Mouse (Mus musculus) myocyte (in vitro differentiated cells): Measurements from ENCODE around the gene Gsta2. TPM values are rescaled to one million over a fixed set of nuclear protein-coding genes. Genes with fewer than 3 reads are reported as not detected.

ENCODE experiments used
- H3K27me3 ChIP-seq: one replicate; pipeline ENCODE4 v1.6.1; 2011; ENCODE audit not compliant: control insufficient read depth, insufficient read depth, insufficient read length
- H3K36me3 ChIP-seq: one replicate; pipeline ENCODE4 v1.6.1; 2011; ENCODE audit not compliant: control insufficient read depth, insufficient read depth
- H3K4me2 ChIP-seq: one replicate; pipeline ENCODE4 v1.6.1; 2011; ENCODE audit warnings: low read depth, control low read depth
- H3K4me3 ChIP-seq: one replicate; pipeline ENCODE4 v1.5.1; 2011; ENCODE audit warnings: mild to moderate bottlenecking, control low read depth, moderate library complexity
- H3K79me2 ChIP-seq: one replicate; pipeline ENCODE4 v1.6.1; 2011; ENCODE audit not compliant: control insufficient read depth, insufficient read depth
- H3ac ChIP-seq: one replicate; pipeline ENCODE4 v1.6.1; 2011; ENCODE audit not compliant: control insufficient read depth, insufficient read length
- CEBPB ChIP-seq: IDR thresholded peaks from 2 replicates; pipeline ENCODE4 v1.6.1; 2011; ENCODE audit warnings: mild to moderate bottlenecking, moderate library complexity; ENCODE audit not compliant: poor library complexity, insufficient read depth, severe bottlenecking
- E2F4 ChIP-seq: IDR thresholded peaks from one replicate; pipeline ENCODE4 v1.6.1; 2011; ENCODE audit warnings: mild to moderate bottlenecking, control low read depth, moderate library complexity; ENCODE audit not compliant: insufficient read depth
- MAX ChIP-seq: IDR thresholded peaks from one replicate; pipeline ENCODE4 v1.6.1; 2011; ENCODE audit warnings: low read depth, mild to moderate bottlenecking, control low read depth
- MYOD1 ChIP-seq, 3 experiments: IDR thresholded peaks; one replicate each; pipeline ENCODE4 v1.6.1; 2011; ENCODE audit warnings: control low read depth in 2 of 3, low read depth in 2 of 3, mild to moderate bottlenecking in 2 of 3, moderate library complexity in 1 of 3; ENCODE audit not compliant: insufficient read length in 2 of 3, control insufficient read depth in 1 of 3
- MYOG ChIP-seq, 3 experiments: IDR thresholded peaks; one replicate each; pipeline ENCODE4 v1.6.1; 2011; ENCODE audit warnings: control low read depth in 2 of 3, low read depth in 2 of 3, mild to moderate bottlenecking in 2 of 3; ENCODE audit not compliant: insufficient read length in 2 of 3, control insufficient read depth in 1 of 3, insufficient read depth in 1 of 3
- POLR2A ChIP-seq: IDR thresholded peaks from one replicate; pipeline ENCODE4 v1.6.1; 2011; ENCODE audit warnings: low read depth, mild to moderate bottlenecking, control low read depth, moderate library complexity; ENCODE audit not compliant: insufficient read length
- POLR2AphosphoS2 ChIP-seq: IDR thresholded peaks from one replicate; pipeline ENCODE4 v1.6.1; 2011; ENCODE audit warnings: low read depth, control low read depth; ENCODE audit not compliant: insufficient read length
- REST ChIP-seq: IDR thresholded peaks from one replicate; pipeline ENCODE4 v1.6.1; 2011; ENCODE audit warnings: mild to moderate bottlenecking, control low read depth, moderate library complexity; ENCODE audit not compliant: insufficient read depth, insufficient read length
- SRF ChIP-seq: IDR thresholded peaks from one replicate; pipeline ENCODE4 v1.6.1; 2011; ENCODE audit warnings: low read depth; ENCODE audit not compliant: control insufficient read depth, insufficient read length
- TCF12 ChIP-seq: IDR thresholded peaks from one replicate; pipeline ENCODE4 v1.6.1; 2011; ENCODE audit warnings: mild to moderate bottlenecking, control low read depth; ENCODE audit not compliant: poor library complexity, insufficient read depth, severe bottlenecking
- TCF3 ChIP-seq: IDR thresholded peaks from one replicate; pipeline ENCODE4 v1.6.1; 2011; ENCODE audit warnings: low read depth, control low read depth; ENCODE audit not compliant: insufficient read length
- USF1 ChIP-seq: IDR thresholded peaks from one replicate; pipeline ENCODE4 v1.6.1; 2011; ENCODE audit warnings: low read depth, mild to moderate bottlenecking, control low read depth, moderate library complexity
- polyA plus RNA-seq: library from polyadenylated mRNA; unstranded; fragments of >200 nt; fragmentation: generic; extraction: Trizol; gene quantifications from one replicate; pipeline ENCODE4 v1.2.1, GENCODE M21; 2012; ENCODE audit warnings: missing spikeins

Gene Gsta2
- polyA plus RNA-seq, 1 experiment, result 0.20 TPM

DNA sequence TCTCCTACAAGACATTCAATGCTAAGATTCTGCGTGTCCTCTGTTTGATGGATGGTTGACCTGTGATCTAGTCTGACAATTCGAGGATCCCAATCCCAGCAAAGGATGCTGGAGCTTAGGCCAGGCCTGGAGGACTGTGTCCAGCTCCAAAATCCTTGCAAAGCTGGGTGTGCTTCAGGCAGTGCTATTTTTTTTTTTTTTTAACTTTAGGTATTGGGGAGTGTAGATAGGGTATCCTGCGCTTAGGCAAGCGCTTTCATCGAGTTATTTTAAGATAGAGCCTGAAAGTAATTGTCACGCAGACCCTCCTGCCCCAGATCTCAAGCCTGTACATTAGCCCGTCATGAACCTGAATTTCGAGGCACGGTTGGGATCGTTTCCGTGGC, 39.6 kb upstream of the Gsta2 start:
- Histone ChIP-seq H3ac (no peak overlapping the region), H3K27me3 (no peaks in the 10 kb centered on the region), H3K79me2 (no peaks in the 10 kb centered on the region), H3K36me3 (no peaks in the 10 kb centered on the region), H3K4me3 (no peak overlapping the region), H3K4me2 (no peak overlapping the region)
- no peak for TF ChIP-seq TCF3
- no peak for TF ChIP-seq SRF
- no peak for TF ChIP-seq USF1
- no peak for TF ChIP-seq MAX
- TF ChIP-seq REST, result no peak
- TF ChIP-seq E2F4, result no peak
- TF ChIP-seq CEBPB, result no peak
- TF ChIP-seq MYOD1 (IDR thresholded peaks at IDR 0.05; ENCODE audit: control insufficient read depth in 1 of 3, insufficient read length in 2 of 3, low read depth in 2 of 3), result no peak
- TF ChIP-seq TCF12, result no peak
- no peak for TF ChIP-seq POLR2A
- no peak for TF ChIP-seq MYOG (IDR thresholded peaks at IDR 0.05; ENCODE audit: control insufficient read depth in 1 of 3, insufficient read depth in 1 of 3, insufficient read length in 2 of 3, low read depth in 2 of 3)
- no peak for TF ChIP-seq POLR2AphosphoS2

DNA sequence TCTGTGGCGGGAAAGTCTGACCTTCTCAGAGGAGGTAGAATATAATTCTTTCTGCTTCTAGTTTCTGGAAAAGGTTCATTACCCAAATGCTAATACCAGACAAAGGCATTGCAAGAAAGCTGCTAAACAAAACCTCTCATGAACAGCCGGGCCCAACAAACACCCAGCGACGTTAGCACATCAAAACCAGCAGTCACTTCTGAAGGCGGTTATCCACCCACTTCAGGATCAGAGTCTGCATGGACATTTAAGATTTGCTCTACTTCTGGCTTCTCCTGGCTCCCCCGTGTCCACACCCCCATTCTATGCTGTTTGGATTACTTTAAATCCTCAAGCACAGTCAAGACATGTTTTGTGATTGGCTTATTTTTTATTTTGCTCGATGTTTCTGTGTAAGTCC, 39.0 kb upstream of the Gsta2 start:
- H3K36me3 ChIP-seq, result no peaks in the 10 kb centered on the region
- H3ac ChIP-seq, result no peak overlapping the region
- no peak overlapping the region for H3K4me3 ChIP-seq
- H3K79me2 ChIP-seq, result no peaks in the 10 kb centered on the region
- TF ChIP-seq MYOD1 (IDR thresholded peaks at IDR 0.05; ENCODE audit: control insufficient read depth in 1 of 3, insufficient read length in 2 of 3, low read depth in 2 of 3) (no peak), POLR2AphosphoS2 (no peak), TCF3 (no peak), SRF (no peak), MYOG (IDR thresholded peaks at IDR 0.05; ENCODE audit: control insufficient read depth in 1 of 3, insufficient read depth in 1 of 3, insufficient read length in 2 of 3, low read depth in 2 of 3) (no peak), REST (no peak), POLR2A (no peak), USF1 (no peak), MAX (no peak), E2F4 (no peak), TCF12 (no peak), CEBPB (no peak)
- no peaks in the 10 kb centered on the region for H3K27me3 ChIP-seq
- H3K4me2 ChIP-seq, result no peak overlapping the region

DNA sequence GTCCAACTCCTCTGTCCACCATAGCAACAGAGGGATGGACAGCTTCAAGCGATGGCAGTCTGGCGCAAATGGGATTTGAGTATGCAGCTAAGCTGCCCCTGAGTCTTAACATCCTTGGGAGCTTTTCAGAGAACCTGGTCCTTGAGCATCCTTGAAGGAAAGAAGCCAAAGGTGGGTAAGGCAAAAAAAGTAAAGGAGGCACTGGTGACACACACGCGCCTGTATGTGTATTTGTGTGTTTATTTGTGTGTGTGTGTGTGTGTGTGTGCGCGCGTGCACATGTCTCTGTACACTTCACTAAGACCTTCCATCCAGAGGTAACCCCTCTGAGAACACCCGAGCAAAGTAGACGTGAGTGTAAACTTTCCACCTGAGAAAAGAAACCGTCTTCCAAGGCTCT, 38.2 kb upstream of the Gsta2 start:
- TF ChIP-seq CEBPB (no peak), POLR2A (no peak), MYOG (IDR thresholded peaks at IDR 0.05; ENCODE audit: control insufficient read depth in 1 of 3, insufficient read depth in 1 of 3, insufficient read length in 2 of 3, low read depth in 2 of 3) (no peak), MAX (no peak), USF1 (no peak), MYOD1 (IDR thresholded peaks at IDR 0.05; ENCODE audit: control insufficient read depth in 1 of 3, insufficient read length in 2 of 3, low read depth in 2 of 3) (no peak), E2F4 (no peak), SRF (no peak), TCF3 (no peak), POLR2AphosphoS2 (no peak), REST (no peak), TCF12 (no peak)
- no peak overlapping the region for H3K4me3 ChIP-seq
- H3K36me3 ChIP-seq, result no peaks in the 10 kb centered on the region
- H3K27me3 ChIP-seq, result no peaks in the 10 kb centered on the region
- no peaks in the 10 kb centered on the region for H3K79me2 ChIP-seq
- no peak overlapping the region for H3K4me2 ChIP-seq
- H3ac ChIP-seq, result no peak overlapping the region

DNA sequence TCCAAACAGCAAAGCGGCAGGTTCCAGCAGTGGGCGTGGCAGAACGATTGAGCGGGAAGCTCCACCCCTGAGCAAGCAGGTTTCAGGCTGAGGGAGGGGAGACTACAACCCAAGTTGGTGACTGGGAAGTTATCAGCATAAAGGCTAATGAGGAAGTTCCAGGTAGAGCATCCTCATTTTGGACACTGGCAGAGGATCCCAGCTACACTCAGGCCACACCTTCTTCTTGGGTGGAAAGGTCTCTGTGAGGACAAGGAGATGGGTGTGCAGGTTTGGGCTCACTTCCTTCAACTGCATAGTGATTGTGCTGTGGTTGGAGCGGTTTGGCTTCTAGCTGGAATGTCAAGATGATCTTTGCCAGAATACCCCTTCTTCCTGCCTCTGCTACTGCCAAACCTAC, 34.4 kb upstream of the Gsta2 start:
- no peak overlapping the region for H3K4me2 ChIP-seq

More for the DNA sequence above, 34.4 kb upstream of the Gsta2 start:
- no peaks in the 10 kb centered on the region for H3K36me3 ChIP-seq
- no peaks in the 10 kb centered on the region for H3K27me3 ChIP-seq
- TF ChIP-seq E2F4 (no peak), MYOG (IDR thresholded peaks at IDR 0.05; ENCODE audit: control insufficient read depth in 1 of 3, insufficient read depth in 1 of 3, insufficient read length in 2 of 3, low read depth in 2 of 3) (no peak), MAX (no peak), CEBPB (no peak), MYOD1 (IDR thresholded peaks at IDR 0.05; ENCODE audit: control insufficient read depth in 1 of 3, insufficient read length in 2 of 3, low read depth in 2 of 3) (no peak), TCF12 (no peak), POLR2A (no peak), POLR2AphosphoS2 (no peak), REST (no peak), USF1 (no peak), SRF (no peak), TCF3 (no peak)
- no peak overlapping the region for H3ac ChIP-seq
- H3K4me3 ChIP-seq, result no peak overlapping the region
- H3K79me2 ChIP-seq, result no peaks in the 10 kb centered on the region
